In genomic region chr3:143710805-143711469, GRCm38 (mm10) we compare ENCODE assay signal across 19 mouse cellular contexts.
DNase-seq lines count a peak whose midpoint lies in the region; ATAC-seq and TF ChIP-seq lines count a peak whose summit lies in the region.
"Had no signal": no experiment of that assay in that cellular context is flagged by ENCODE, and none has a peak within 500 bp of the region (broad histone marks: within the 10 kb centered on the region; RNA-seq: fewer than 3 reads in every experiment).

No protein-coding gene starts in this region.

- H3K9ac ChIP-seq in hindbrain, postnatal 0 days (replicated peaks; ENCODE audit: low read length) = no peak overlapping the region
- H3K9ac ChIP-seq in forebrain, embryonic 16.5 days (replicated peaks; ENCODE audit: low read depth, low read length) = no peak overlapping the region

- peak; percentile 12 for DNase-seq in hindbrain, postnatal 0 days (ENCODE audit: low spot score)
- no peak for DNase-seq in hindbrain, embryonic 10.5 days (ENCODE audit: low spot score)
- peak; percentile 47 for DNase-seq in brain, embryonic 14.5 days (ENCODE audit: low read depth)
- peak; percentile 16 for DNase-seq in retina, embryonic 14.5 days (ENCODE audit: low spot score)
- no peak for DNase-seq in kidney, adult 9 months
- no peak for DNase-seq in heart, adult 11 months
- DNase-seq: cerebellum, adult 11-12 months; cerebellum, postnatal 36 days; gastrocnemius, postnatal 14 days; heart, postnatal 10 days; kidney, adult 18-20 months; kidney, postnatal 14 days; liver; lung, adult 2 months; lung, postnatal 36 days; right cerebral cortex, postnatal 14 days had no signal

- TF ChIP-seq CTCF in hindbrain, postnatal 0 days (IDR thresholded peaks at IDR 0.05; ENCODE audit: low read depth) = no peak
- no peak for TF ChIP-seq CTCF in brain, embryonic 14.5 days (IDR thresholded peaks at IDR 0.05; ENCODE audit: borderline replicate concordance, extremely low read depth, insufficient read depth, insufficient read length)

- no peaks in the 10 kb centered on the region for H3K4me1 ChIP-seq in hindbrain, postnatal 0 days (ENCODE audit: insufficient read depth, low read length)
- H3K4me1 ChIP-seq in hindbrain, embryonic 10.5 days (replicated peaks) = 0 out of 2 replicates have a peak, but pooled peaks cover 2% of the 10 kb centered on the region
- no peaks in the 10 kb centered on the region for H3K4me1 ChIP-seq in forebrain, embryonic 16.5 days (replicated peaks; ENCODE audit: control insufficient read depth, insufficient read depth, low read length)

- no peaks in the 10 kb centered on the region for H3K36me3 ChIP-seq in hindbrain, postnatal 0 days (ENCODE audit: insufficient read depth, low read length)
- no peaks in the 10 kb centered on the region for H3K36me3 ChIP-seq in hindbrain, embryonic 10.5 days
- H3K36me3 ChIP-seq in forebrain, embryonic 16.5 days (ENCODE audit: control insufficient read depth, insufficient read depth) = no peaks in the 10 kb centered on the region

- no peaks in the 10 kb centered on the region; the same call in 1 of the 2 replicates for H3K9me3 ChIP-seq in hindbrain, postnatal 0 days (ENCODE audit: low read length)
- H3K9me3 ChIP-seq in hindbrain, embryonic 10.5 days = no peaks in the 10 kb centered on the region
- peaks cover 2% of the 10 kb centered on the region; the same call in 1 of the 2 replicates for H3K9me3 ChIP-seq in forebrain, embryonic 16.5 days (ENCODE audit: control insufficient read depth, low read length)

- TF ChIP-seq POLR2A in brain, embryonic 14.5 days (IDR thresholded peaks at IDR 0.05; ENCODE audit: borderline replicate concordance, extremely low read depth, insufficient read depth, insufficient read length, poor library complexity, severe bottlenecking) = no peak

- H3K27me3 ChIP-seq in hindbrain, postnatal 0 days (ENCODE audit: insufficient read depth, low read length) = no peaks in the 10 kb centered on the region
- H3K27me3 ChIP-seq in hindbrain, embryonic 10.5 days (ENCODE audit: insufficient read depth, poor library complexity, severe bottlenecking) = no peaks in the 10 kb centered on the region
- no peaks in the 10 kb centered on the region for H3K27me3 ChIP-seq in forebrain, embryonic 16.5 days (replicated peaks; ENCODE audit: control insufficient read depth, insufficient read depth, low read length)

- H3K27ac ChIP-seq in hindbrain, postnatal 0 days = no peak overlapping the region
- no peak overlapping the region for H3K27ac ChIP-seq in hindbrain, embryonic 10.5 days
- H3K27ac ChIP-seq in forebrain, embryonic 16.5 days (ENCODE audit: low read length) = no peak overlapping the region
- H3K27ac ChIP-seq: stomach, postnatal 0 days had no signal

- no peak for ATAC-seq in hindbrain, postnatal 0 days
- ATAC-seq in forebrain, embryonic 16.5 days = 0 out of 2 replicates have a peak, but pooled peaks have one; percentile 18
- ATAC-seq: CD4-positive, CD25-positive, alpha-beta regulatory T cell, adult 4 months had no signal

- WGBS in hindbrain, postnatal 0 days = 44% methylated on average over 16 of the region's 16 CpGs
- 74% methylated on average over 16 of the region's 16 CpGs for WGBS in hindbrain, embryonic 10.5 days
- WGBS in forebrain, embryonic 16.5 days = 22% methylated on average over 16 of the region's 16 CpGs

- H3K4me2 ChIP-seq in hindbrain, postnatal 0 days (ENCODE audit: low read depth, low read length) = no peak overlapping the region
- no peak overlapping the region for H3K4me2 ChIP-seq in forebrain, embryonic 16.5 days (ENCODE audit: low read length)

- no peak overlapping the region for H3K4me3 ChIP-seq in hindbrain, postnatal 0 days (ENCODE audit: low read length)
- no peak overlapping the region for H3K4me3 ChIP-seq in hindbrain, embryonic 10.5 days
- H3K4me3 ChIP-seq in forebrain, embryonic 16.5 days (replicated peaks; ENCODE audit: low read length) = no peak overlapping the region

Comparison
In these comparisons a context has a peak if more than half of its experiments do, and no peak if none do; other contexts are left out.
1. DNase-seq: peak in hindbrain, postnatal 0 days (single experiment), brain, embryonic 14.5 days (single experiment) and retina, embryonic 14.5 days (single experiment); none in hindbrain, embryonic 10.5 days (single experiment), kidney, adult 9 months (single experiment) and heart, adult 11 months (single experiment).